ENCODE assay signal across 25 mouse cellular contexts in genomic region chr15:16923246-16923645, GRCm38 (mm10).
"Had no signal": no experiment of that assay in that cellular context is flagged by ENCODE, and none has a peak within 500 bp of the region (broad histone marks: within the 10 kb centered on the region; RNA-seq: fewer than 3 reads in every experiment).

No protein-coding gene starts in this region.

- H3K27ac ChIP-seq: heart, embryonic 13.5 days; heart, embryonic 15.5 days; hindbrain, embryonic 13.5 days; hindbrain, embryonic 15.5 days; hindbrain, postnatal 0 days; kidney, embryonic 15.5 days; kidney, postnatal 0 days; layer of hippocampus, adult 2 months; limb, embryonic 13.5 days; limb, embryonic 15.5 days; liver, embryonic 12.5 days; liver, embryonic 14.5 days had no signal

- H3K9ac ChIP-seq: heart, embryonic 13.5 days; heart, embryonic 15.5 days; hindbrain, embryonic 13.5 days; hindbrain, embryonic 15.5 days; kidney, embryonic 15.5 days; limb, embryonic 13.5 days; limb, embryonic 15.5 days; liver, embryonic 12.5 days; liver, embryonic 14.5 days had no signal

- H3K9me3 ChIP-seq: heart, embryonic 13.5 days; heart, embryonic 15.5 days; hindbrain, embryonic 13.5 days; hindbrain, embryonic 15.5 days; kidney, embryonic 15.5 days; limb, embryonic 13.5 days; limb, embryonic 15.5 days; liver, embryonic 12.5 days had no signal

- H3K4me3 ChIP-seq: heart, embryonic 13.5 days; heart, embryonic 15.5 days; hindbrain, embryonic 13.5 days; hindbrain, embryonic 15.5 days; kidney, embryonic 15.5 days; layer of hippocampus, adult 2 months; limb, embryonic 13.5 days; limb, embryonic 15.5 days; liver, embryonic 12.5 days had no signal

- H3K4me2 ChIP-seq: heart, embryonic 11.5 days; heart, embryonic 13.5 days; heart, embryonic 15.5 days; hindbrain, embryonic 13.5 days; hindbrain, embryonic 15.5 days; kidney, embryonic 15.5 days; limb, embryonic 13.5 days; limb, embryonic 15.5 days; liver, embryonic 12.5 days had no signal

- H3K4me1 ChIP-seq: heart, embryonic 13.5 days; heart, embryonic 15.5 days; hindbrain, embryonic 13.5 days; hindbrain, embryonic 15.5 days; kidney, embryonic 15.5 days; limb, embryonic 13.5 days; limb, embryonic 15.5 days; liver, embryonic 12.5 days had no signal

- H3K27me3 ChIP-seq: heart, embryonic 13.5 days; heart, embryonic 15.5 days; hindbrain, embryonic 13.5 days; hindbrain, embryonic 15.5 days; kidney, embryonic 15.5 days; limb, embryonic 13.5 days; limb, embryonic 15.5 days; liver, embryonic 12.5 days had no signal

- ATAC-seq: hindbrain, postnatal 0 days; intestine, embryonic 16.5 days; liver, embryonic 12.5 days had no signal

- H3K36me3 ChIP-seq: heart, embryonic 13.5 days; heart, embryonic 15.5 days; hindbrain, embryonic 13.5 days; hindbrain, embryonic 15.5 days; kidney, embryonic 15.5 days; limb, embryonic 13.5 days; limb, embryonic 15.5 days; liver, embryonic 12.5 days had no signal

- DNase-seq: gastrocnemius, postnatal 14 days; heart, adult 18-20 months; heart, postnatal 14 days; heart, postnatal 36 days; kidney, adult 11 months; kidney, adult 2 months; kidney, adult 9 months; kidney, postnatal 14 days; kidney, postnatal 36 days; left cerebral cortex, postnatal 4 days; lung, adult 18-20 months had no signal
